Mouse (Mus musculus): ENCODE measurements around the gene Saysd1. TPM values are rescaled to one million over a fixed set of nuclear protein-coding genes. Genes with fewer than 3 reads are reported as not detected.

The Saysd1 gene
- polyA plus RNA-seq, 1 experiment from 2014 or later, result 18.1 TPM

DNA sequence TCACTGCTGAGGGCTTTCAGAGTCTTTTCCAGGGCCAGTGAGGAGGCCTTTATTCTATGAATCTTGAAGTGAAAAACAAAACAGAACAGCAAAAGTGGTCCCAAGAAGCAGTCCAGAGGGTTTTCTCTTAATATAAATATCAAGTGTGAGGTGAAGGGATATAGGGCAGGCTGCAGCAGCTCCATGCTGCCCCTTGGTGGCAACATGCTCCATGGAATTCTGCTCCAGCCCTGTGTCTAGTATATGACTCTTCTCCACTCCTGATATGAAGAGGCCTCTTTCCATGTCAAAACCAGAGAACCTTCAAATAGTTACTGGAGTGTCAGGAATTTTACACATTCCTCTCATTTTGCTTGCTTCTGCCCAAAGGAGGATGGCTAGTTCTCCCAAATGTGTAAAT lies 67.7 kb downstream of the Saysd1 start:
- Histone ChIP-seq H3K4me3 (replicated peaks; ENCODE audit: low read depth, low read length) (no peak overlapping the region), H3K4me1 (replicated peaks; ENCODE audit: insufficient read depth, low read length) (no peaks in the 10 kb centered on the region), H3K4me2 (ENCODE audit: low read length) (no peak overlapping the region), H3K27ac (no peak overlapping the region), H3K9me3 (replicated peaks; ENCODE audit: low read length) (no peaks in the 10 kb centered on the region), H3K27me3 (ENCODE audit: insufficient read depth, low read length) (no peaks in the 10 kb centered on the region), H3K36me3 (ENCODE audit: insufficient read depth, low read length) (no peaks in the 10 kb centered on the region), H3K9ac (ENCODE audit: low read depth, low read length) (no peak overlapping the region)
- ATAC-seq (replicated peaks; ENCODE audit: low FRiP score, low read depth) (0 out of 2 replicates have a peak, but pooled peaks have one; percentile 62), DNase-seq (ENCODE audit: low spot score) (peak; percentile 85)
- TF ChIP-seq CTCF (IDR thresholded peaks at IDR 0.05; ENCODE audit: low read depth), result peak; percentile 77

DNA sequence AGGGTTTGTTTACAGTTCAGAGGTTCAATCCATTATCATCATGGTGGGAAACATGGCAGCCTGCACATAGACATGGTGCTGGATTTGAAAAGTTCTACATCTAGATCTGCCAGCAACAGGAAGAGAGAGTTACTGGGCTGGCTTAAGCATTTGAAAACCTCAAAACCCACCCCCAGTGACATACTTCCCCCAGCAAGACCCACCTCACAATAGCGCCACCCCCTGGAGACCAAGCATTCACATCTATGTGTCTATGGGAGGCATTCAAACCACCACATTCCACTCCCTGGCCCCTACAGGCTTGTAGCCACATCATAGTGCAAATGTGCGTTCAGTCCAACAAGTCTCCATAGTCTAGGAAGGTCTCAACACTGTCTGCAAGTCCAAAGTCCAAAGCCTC lies 70.0 kb downstream of the Saysd1 start:
- TF ChIP-seq CTCF (IDR thresholded peaks at IDR 0.05; ENCODE audit: low read depth), result peak; percentile 29; the same call in 1 of the 2 replicates
- H3K4me1 ChIP-seq (replicated peaks; ENCODE audit: insufficient read depth, low read length), result no peaks in the 10 kb centered on the region
- ATAC-seq (replicated peaks; ENCODE audit: low FRiP score, low read depth) (no peak), DNase-seq (ENCODE audit: low spot score) (no peak)
- WGBS, result 86% methylated on average over 2 of the region's 2 CpGs
- H3K36me3 ChIP-seq (ENCODE audit: insufficient read depth, low read length), result no peaks in the 10 kb centered on the region
- H3K9ac ChIP-seq (ENCODE audit: low read depth, low read length), result no peak overlapping the region
- H3K9me3 ChIP-seq (replicated peaks; ENCODE audit: low read length), result no peaks in the 10 kb centered on the region
- H3K4me2 ChIP-seq (ENCODE audit: low read length), result no peak overlapping the region
- no peaks in the 10 kb centered on the region for H3K27me3 ChIP-seq (ENCODE audit: insufficient read depth, low read length)
- H3K4me3 ChIP-seq (replicated peaks; ENCODE audit: low read depth, low read length), result no peak overlapping the region
- no peak overlapping the region for H3K27ac ChIP-seq

DNA sequence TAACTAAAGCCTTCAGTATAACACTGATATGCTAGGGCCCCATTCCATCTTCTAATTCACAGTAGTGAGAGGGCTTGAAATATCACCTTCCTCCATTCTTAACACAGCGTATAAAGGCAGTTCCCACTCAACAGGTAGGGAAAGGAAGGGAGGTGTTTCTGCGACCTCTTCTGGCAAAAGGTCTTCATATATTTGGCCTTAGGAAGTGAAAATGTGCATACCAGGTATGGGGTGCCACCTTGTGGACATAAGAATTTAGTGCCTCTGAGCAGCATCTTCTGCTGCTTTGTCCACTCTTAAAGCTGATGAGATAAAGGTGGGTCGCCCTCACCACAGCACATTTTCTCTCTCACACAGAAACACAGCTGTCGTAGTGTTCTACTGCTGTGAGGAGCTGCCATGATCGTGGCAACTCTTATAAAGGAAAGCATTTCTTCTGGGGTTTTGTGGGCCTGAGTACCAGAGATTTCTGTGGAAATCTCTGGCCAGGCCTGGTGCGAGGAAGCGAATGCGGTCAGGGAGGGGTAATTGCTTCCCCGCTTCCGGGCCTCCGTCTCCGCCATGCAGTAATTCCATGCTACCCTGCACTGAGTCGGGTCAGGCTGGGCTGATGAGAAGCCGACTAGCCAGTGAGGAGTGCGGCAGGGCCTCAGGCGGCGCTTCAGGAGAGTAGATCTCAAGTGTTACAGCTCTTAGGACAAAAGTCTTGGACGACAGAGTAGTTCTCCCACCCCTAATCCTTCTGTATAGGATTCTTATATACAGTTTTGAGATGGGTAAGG lies 70.8 kb downstream of the Saysd1 start:
- H3K36me3 ChIP-seq (ENCODE audit: insufficient read depth, low read length), result no peaks in the 10 kb centered on the region
- peak; percentile 94 for DNase-seq (ENCODE audit: low spot score)
- WGBS, result 34% methylated on average over 18 of the region's 18 CpGs
- H3K4me1 ChIP-seq (replicated peaks; ENCODE audit: insufficient read depth, low read length), result no peaks in the 10 kb centered on the region
- peak; percentile 30; the same call in 1 of the 2 replicates for ATAC-seq (replicated peaks; ENCODE audit: low FRiP score, low read depth)
- H3K4me3 ChIP-seq (replicated peaks; ENCODE audit: low read depth, low read length), result no peak overlapping the region
- H3K4me2 ChIP-seq (ENCODE audit: low read length), result no peak overlapping the region
- H3K9me3 ChIP-seq (replicated peaks; ENCODE audit: low read length), result no peaks in the 10 kb centered on the region
- no peak overlapping the region for H3K27ac ChIP-seq
- no peak overlapping the region for H3K9ac ChIP-seq (ENCODE audit: low read depth, low read length)
- peak; percentile 100 for TF ChIP-seq CTCF (IDR thresholded peaks at IDR 0.05; ENCODE audit: low read depth)
- H3K27me3 ChIP-seq (ENCODE audit: insufficient read depth, low read length), result no peaks in the 10 kb centered on the region

DNA sequence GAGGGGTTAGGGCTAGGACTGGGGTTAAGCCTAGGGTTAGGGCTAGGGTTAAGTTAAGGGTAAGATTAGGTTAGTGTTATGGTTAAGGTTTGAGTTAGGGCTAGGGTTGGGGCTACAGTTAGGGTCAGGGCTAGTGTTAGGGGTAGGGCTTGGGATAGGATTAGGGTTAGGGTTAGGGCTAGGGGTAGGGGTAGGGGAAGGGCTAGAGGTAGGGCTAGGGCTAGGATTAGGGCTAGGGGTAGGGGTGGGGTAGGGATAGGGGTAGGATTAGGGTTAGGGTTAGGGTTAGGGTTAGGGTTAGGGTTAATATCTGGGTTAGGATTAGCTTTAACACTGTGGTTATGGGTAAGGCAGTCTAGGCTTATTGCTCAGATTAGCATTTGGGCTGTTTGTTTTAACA lies 73.6 kb downstream of the Saysd1 start:
- Histone ChIP-seq H3K4me3 (replicated peaks; ENCODE audit: low read depth, low read length) (no peak overlapping the region), H3K9me3 (replicated peaks; ENCODE audit: low read length) (no peaks in the 10 kb centered on the region), H3K27me3 (ENCODE audit: insufficient read depth, low read length) (no peaks in the 10 kb centered on the region), H3K4me1 (replicated peaks; ENCODE audit: insufficient read depth, low read length) (no peaks in the 10 kb centered on the region), H3K9ac (ENCODE audit: low read depth, low read length) (no peak overlapping the region), H3K4me2 (ENCODE audit: low read length) (no peak overlapping the region), H3K27ac (no peak overlapping the region), H3K36me3 (ENCODE audit: insufficient read depth, low read length) (no peaks in the 10 kb centered on the region)
- ATAC-seq (replicated peaks; ENCODE audit: low FRiP score, low read depth) (0 out of 2 replicates have a peak, but pooled peaks have one; percentile 11), DNase-seq (ENCODE audit: low spot score) (no peak)
- no peak for TF ChIP-seq CTCF (IDR thresholded peaks at IDR 0.05; ENCODE audit: low read depth)

DNA sequence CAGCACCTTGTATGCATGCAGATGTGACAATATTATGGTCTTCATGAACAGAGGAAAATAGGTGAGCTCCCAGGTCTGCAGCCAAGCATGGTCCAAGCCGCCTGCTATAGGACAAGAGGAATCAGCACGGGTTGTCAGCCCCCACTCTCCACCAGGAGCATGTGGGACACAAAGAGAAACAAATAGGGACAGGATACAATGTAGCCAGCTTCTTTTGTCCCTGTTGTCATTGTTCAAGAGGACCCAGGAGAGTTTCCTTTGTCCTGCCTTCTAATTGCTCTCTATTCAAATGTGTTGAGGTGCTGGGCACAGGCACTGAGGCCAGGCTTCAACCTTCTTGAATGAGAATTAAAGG lies 89.9 kb downstream of the Saysd1 start:
- no peak overlapping the region for H3K9ac ChIP-seq (ENCODE audit: low read depth, low read length)
- H3K27me3 ChIP-seq (ENCODE audit: insufficient read depth, low read length), result no peaks in the 10 kb centered on the region
- no peak overlapping the region for H3K27ac ChIP-seq
- no peak overlapping the region for H3K4me2 ChIP-seq (ENCODE audit: low read length)
- DNase-seq (ENCODE audit: low spot score), result no peak
- 48% methylated on average over 2 of the region's 2 CpGs for WGBS
- H3K4me1 ChIP-seq (replicated peaks; ENCODE audit: insufficient read depth, low read length), result no peaks in the 10 kb centered on the region
- TF ChIP-seq CTCF (IDR thresholded peaks at IDR 0.05; ENCODE audit: low read depth), result no peak
- H3K9me3 ChIP-seq (replicated peaks; ENCODE audit: low read length), result no peaks in the 10 kb centered on the region
- H3K36me3 ChIP-seq (ENCODE audit: insufficient read depth, low read length), result no peaks in the 10 kb centered on the region
- no peak for ATAC-seq (replicated peaks; ENCODE audit: low FRiP score, low read depth)
- no peak overlapping the region for H3K4me3 ChIP-seq (replicated peaks; ENCODE audit: low read depth, low read length)

DNA sequence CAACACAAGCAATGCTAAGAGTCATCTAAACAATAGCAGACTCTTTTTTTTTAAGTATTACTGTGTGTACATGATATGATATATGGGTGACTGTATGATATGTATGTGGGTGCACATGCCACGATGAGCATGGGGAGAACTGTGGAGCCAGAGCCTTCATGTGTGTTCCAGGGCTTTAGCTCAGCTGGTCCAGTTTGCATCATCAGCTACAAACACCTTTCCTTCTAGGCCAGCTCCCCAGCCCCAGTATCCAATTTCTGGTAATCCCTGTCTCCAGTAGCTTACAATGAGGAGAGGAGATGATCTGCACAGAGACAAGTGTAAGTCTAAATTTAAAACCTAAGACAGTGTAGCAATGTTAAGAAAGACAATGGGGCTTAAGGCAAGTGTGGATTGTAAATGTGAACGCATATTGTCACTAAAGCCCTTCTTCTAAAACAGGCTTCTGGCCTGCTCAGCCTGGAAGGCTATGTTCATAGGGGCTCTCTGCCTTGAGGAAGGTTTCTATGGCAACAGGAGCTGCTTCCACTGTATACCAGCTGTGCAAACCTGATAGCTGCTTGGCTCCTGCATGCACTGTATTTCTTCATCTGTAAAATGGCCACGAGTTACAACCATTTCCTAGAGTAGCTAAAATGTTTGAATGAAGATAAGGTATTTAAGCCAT lies 90.4 kb downstream of the Saysd1 start:
- ATAC-seq (replicated peaks; ENCODE audit: low FRiP score, low read depth), result no peak

More for the DNA sequence above, 90.4 kb downstream of the Saysd1 start:
- H3K4me2 ChIP-seq (ENCODE audit: low read length), result no peak overlapping the region
- no peak overlapping the region for H3K4me3 ChIP-seq (replicated peaks; ENCODE audit: low read depth, low read length)
- H3K9ac ChIP-seq (ENCODE audit: low read depth, low read length), result no peak overlapping the region
- no peak for TF ChIP-seq CTCF (IDR thresholded peaks at IDR 0.05; ENCODE audit: low read depth)
- DNase-seq (ENCODE audit: low spot score), result no peak
- H3K27ac ChIP-seq, result no peak overlapping the region
- no peaks in the 10 kb centered on the region for H3K9me3 ChIP-seq (replicated peaks; ENCODE audit: low read length)
- no peaks in the 10 kb centered on the region for H3K36me3 ChIP-seq (ENCODE audit: insufficient read depth, low read length)
- 56% methylated on average over 3 of the region's 3 CpGs for WGBS
- no peaks in the 10 kb centered on the region for H3K4me1 ChIP-seq (replicated peaks; ENCODE audit: insufficient read depth, low read length)
- no peaks in the 10 kb centered on the region for H3K27me3 ChIP-seq (ENCODE audit: insufficient read depth, low read length)

All from kidney, postnatal 0 days (tissue).